In the genomic region with DNA sequence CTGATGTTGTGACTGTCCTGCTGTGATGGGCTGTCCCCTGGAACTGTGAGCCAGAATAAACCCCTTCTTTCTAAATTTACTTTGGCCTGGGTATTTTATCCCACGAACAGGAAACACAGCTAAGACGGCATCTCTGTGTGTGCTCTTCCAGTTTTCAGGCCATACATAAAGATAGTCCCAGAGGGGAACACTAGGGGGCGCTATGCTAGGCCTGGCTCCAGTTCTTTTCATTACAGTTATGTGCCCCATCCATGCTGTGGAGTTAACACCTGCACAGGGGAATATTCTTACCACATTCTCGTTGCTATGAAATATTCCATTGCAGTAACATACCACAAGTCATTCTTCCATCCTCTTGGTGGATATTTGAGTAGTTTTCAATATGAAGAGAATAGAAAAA, we compare ENCODE assay signal across 10 mouse cellular contexts.
DNase-seq lines count a peak whose midpoint lies in the region; ATAC-seq and TF ChIP-seq lines count a peak whose summit lies in the region.
"Had no signal": no experiment of that assay in that cellular context is flagged by ENCODE, and none has a peak within 500 bp of the region (broad histone marks: within the 10 kb centered on the region; RNA-seq: fewer than 3 reads in every experiment).

No protein-coding gene starts in this region.

- TF ChIP-seq EP300 in stomach, postnatal 0 days (optimal IDR thresholded peaks at IDR 0.05) = no peak

- ATAC-seq in stomach, postnatal 0 days (ENCODE audit: low FRiP score, low TSS enrichment) = no peak
- ATAC-seq: midbrain, embryonic 16.5 days had no signal

- no peak overlapping the region for H3K4me2 ChIP-seq in stomach, postnatal 0 days (replicated peaks; ENCODE audit: low read depth)

- TF ChIP-seq POLR2A in kidney, adult 2 months (IDR thresholded peaks at IDR 0.05; ENCODE audit: low read depth, low read length) = no peak
- no peak for TF ChIP-seq POLR2A in bone marrow macrophage, adult 2 months (IDR thresholded peaks at IDR 0.05; ENCODE audit: borderline replicate concordance, low read depth, low read length)

- H3K27ac ChIP-seq in kidney, adult 2 months (ENCODE audit: insufficient read depth, low read depth, low read length) = no peak overlapping the region
- no peak overlapping the region for H3K27ac ChIP-seq in bone marrow macrophage, adult 2 months (ENCODE audit: insufficient read depth, low read depth, low read length)
- H3K27ac ChIP-seq in stomach, postnatal 0 days (replicated peaks) = no peak overlapping the region

- DNase-seq in kidney, adult 2 months = no peak
- DNase-seq in kidney, adult 18-20 months = no peak
- peak; percentile 28 for DNase-seq in thymus, postnatal 0 days (ENCODE audit: low spot score)
- no peak for DNase-seq in thymus, postnatal 10 days (ENCODE audit: low spot score in 2 of 2)
- DNase-seq in stomach, postnatal 0 days (ENCODE audit: low spot score) = no peak
- DNase-seq in kidney, postnatal 4 days = no peak
- DNase-seq in urinary bladder, postnatal 14 days (ENCODE audit: low spot score) = no peak
- DNase-seq: gastrocnemius, postnatal 25 days had no signal

- TF ChIP-seq CTCF in kidney, adult 2 months (conservative IDR thresholded peaks at IDR 0.05; ENCODE audit: insufficient read depth, insufficient read length, low read depth, low read length) = peak; percentile 39
- TF ChIP-seq CTCF in bone marrow macrophage, adult 2 months (IDR thresholded peaks at IDR 0.05; ENCODE audit: low read depth, low read length) = peak; percentile 11; the same call in 1 of the 2 replicates
- peak; percentile 54 for TF ChIP-seq CTCF in stomach, postnatal 0 days (IDR thresholded peaks at IDR 0.05; ENCODE audit: low read depth)

- no peak overlapping the region for H3K9ac ChIP-seq in stomach, postnatal 0 days (ENCODE audit: low read length)

- no peaks in the 10 kb centered on the region for H3K4me1 ChIP-seq in kidney, adult 2 months (ENCODE audit: control insufficient read depth, insufficient read depth, low read length)
- H3K4me1 ChIP-seq in bone marrow macrophage, adult 2 months (ENCODE audit: control insufficient read depth, insufficient read depth, low read length) = peaks cover 9% of the 10 kb centered on the region
- no peaks in the 10 kb centered on the region for H3K4me1 ChIP-seq in stomach, postnatal 0 days (replicated peaks; ENCODE audit: control insufficient read depth, insufficient read depth)

- no peaks in the 10 kb centered on the region for H3K36me3 ChIP-seq in kidney, adult 2 months (ENCODE audit: control insufficient read depth, insufficient read depth, low read length)
- no peaks in the 10 kb centered on the region for H3K36me3 ChIP-seq in stomach, postnatal 0 days (ENCODE audit: control insufficient read depth, insufficient read depth, low read length)

- 63% methylated on average over 4 of the region's 4 CpGs for WGBS in kidney, adult 2 months
- 64% methylated on average over 4 of the region's 4 CpGs for WGBS in stomach, postnatal 0 days

- no peaks in the 10 kb centered on the region for H3K9me3 ChIP-seq in stomach, postnatal 0 days (ENCODE audit: control insufficient read depth, low read length)

- no peaks in the 10 kb centered on the region for H3K27me3 ChIP-seq in kidney, adult 2 months (replicated peaks; ENCODE audit: control insufficient read depth, insufficient read depth, low read length)
- no peaks in the 10 kb centered on the region for H3K27me3 ChIP-seq in stomach, postnatal 0 days (ENCODE audit: control insufficient read depth, insufficient read depth, low read length)

- H3K4me3 ChIP-seq in kidney, adult 2 months (ENCODE audit: insufficient read depth, low read depth, low read length) = no peak overlapping the region
- no peak overlapping the region for H3K4me3 ChIP-seq in bone marrow macrophage, adult 2 months (ENCODE audit: insufficient read depth, low read length)
- H3K4me3 ChIP-seq in stomach, postnatal 0 days (ENCODE audit: low read depth, low read length) = no peak overlapping the region
